Mouse (Mus musculus) stomach, embryonic 14.5 days (tissue): ENCODE measurements around the gene Gm12248. TPM values are rescaled to one million over a fixed set of nuclear protein-coding genes. Genes with fewer than 3 reads are reported as not detected.

Source experiments
- ATAC-seq: fragments of 200-750 bp; cut with Nextera tagmentation; 2 replicates; pipeline ENCODE4 v1.8.0; 2017; ENCODE audit warnings: low read depth, moderate TSS enrichment; ENCODE audit not compliant: insufficient number of reproducible peaks, insufficient read depth, low FRiP score
- H3K27ac ChIP-seq: fragments of 300-500 bp; sonication (generic); 2 replicates; pipeline ENCODE4 v1.5.1; 2014; ENCODE audit warnings: mild to moderate bottlenecking, low read length, moderate library complexity, mixed read lengths
- H3K27me3 ChIP-seq: fragments of 300-500 bp; sonication (generic); 2 replicates; pipeline ENCODE4 v1.6.1; 2014; ENCODE audit warnings: low read length, control low read depth, mixed read lengths; ENCODE audit not compliant: control insufficient read depth, insufficient read depth
- H3K36me3 ChIP-seq: fragments of 300-500 bp; sonication (generic); 2 replicates; pipeline ENCODE4 v1.6.1; 2014; ENCODE audit warnings: mild to moderate bottlenecking, control low read depth, low read length, moderate library complexity, mixed read lengths; ENCODE audit not compliant: control insufficient read depth, insufficient read depth
- H3K4me1 ChIP-seq: fragments of 300-500 bp; sonication (generic); 2 replicates; pipeline ENCODE4 v1.6.1; 2014; ENCODE audit warnings: low read length, control low read depth, mixed read lengths; ENCODE audit not compliant: control insufficient read depth, insufficient read depth
- H3K4me2 ChIP-seq: fragments of 300-500 bp; sonication (generic); replicated peaks from 2 replicates; pipeline ENCODE4 v1.6.1; 2014; ENCODE audit warnings: low read depth, low read length, control low read depth
- H3K4me3 ChIP-seq: fragments of 300-500 bp; sonication (generic); 2 replicates; pipeline ENCODE4 v1.5.1; 2014; ENCODE audit warnings: low read depth, low read length, control low read depth
- H3K9ac ChIP-seq: fragments of 300-500 bp; sonication (generic); replicated peaks from 2 replicates; pipeline ENCODE4 v1.6.1; 2014; ENCODE audit warnings: low read depth, mild to moderate bottlenecking, control low read depth, low read length, moderate library complexity, mixed read lengths
- H3K9me3 ChIP-seq: fragments of 300-500 bp; sonication (generic); 2 replicates; pipeline ENCODE4 v1.6.1; 2016; ENCODE audit warnings: low read depth, low read length, control low read depth; ENCODE audit not compliant: control insufficient read depth
- WGBS: fragments of 180-500 bp; shearing (Covaris S2); extraction: QIAGEN DNeasy Blood & Tissue Kit; methylation state at CpG from one replicate; pipeline ENCODE4 v1.1.7; 2014; 5-methylcytosine and 5-hydroxymethylcytosine counted together
- polyA plus RNA-seq: library from polyadenylated mRNA; unstranded; fragments of >200 nt; fragmentation: Nextera tagmentation; extraction: Ambion mirVana; gene quantifications from 2 replicates; pipeline ENCODE4 v1.2.1, GENCODE M21; 2014

The Gm12248 gene
- polyA plus RNA-seq, 1 experiment from 2014 or later: not detected

GRCm38 (mm10) chr11:58126397-58127160 lies 33.6 kb upstream of the Gm12248 start:
- WGBS: 66% methylated on average over 7 of the region's 7 CpGs
- Histone ChIP-seq H3K9ac (no peak overlapping the region), H3K4me1 (no peaks in the 10 kb centered on the region), H3K27ac (no peak overlapping the region), H3K4me2 (no peak overlapping the region), H3K9me3 (no peaks in the 10 kb centered on the region), H3K27me3 (no peaks in the 10 kb centered on the region), H3K4me3 (no peak overlapping the region), H3K36me3 (peaks cover 65% of the 10 kb centered on the region)
- ATAC-seq: no peak

- Histone ChIP-seq H3K4me2 (no peak overlapping the region), H3K36me3 (peaks cover 74% of the 10 kb centered on the region), H3K9me3 (no peaks in the 10 kb centered on the region), H3K9ac (no peak overlapping the region), H3K4me1 (no peaks in the 10 kb centered on the region), H3K27me3 (no peaks in the 10 kb centered on the region), H3K27ac (no peak overlapping the region), H3K4me3 (no peak overlapping the region)
- 80% methylated on average over 11 of the region's 11 CpGs for WGBS
- no peak for ATAC-seq
These were observed 32.1 kb upstream of the Gm12248 start for GRCm38 (mm10) chr11:58125021-58125420.

GRCm38 (mm10) chr11:58123711-58124110 lies 30.8 kb upstream of the Gm12248 start:
- Histone ChIP-seq H3K36me3 (peaks cover 71% of the 10 kb centered on the region), H3K9ac (no peak overlapping the region), H3K27me3 (no peaks in the 10 kb centered on the region), H3K27ac (no peak overlapping the region), H3K4me1 (no peaks in the 10 kb centered on the region), H3K9me3 (no peaks in the 10 kb centered on the region), H3K4me2 (no peak overlapping the region), H3K4me3 (no peak overlapping the region)
- 86% methylated on average over 2 of the region's 2 CpGs for WGBS
- ATAC-seq: no peak

GRCm38 (mm10) chr11:58121351-58121750 lies 28.4 kb upstream of the Gm12248 start:
- Histone ChIP-seq H3K36me3 (peaks cover 76% of the 10 kb centered on the region), H3K27me3 (no peaks in the 10 kb centered on the region), H3K4me3 (no peak overlapping the region), H3K4me1 (no peaks in the 10 kb centered on the region), H3K27ac (no peak overlapping the region), H3K9ac (no peak overlapping the region), H3K9me3 (no peaks in the 10 kb centered on the region), H3K4me2 (no peak overlapping the region)
- no peak for ATAC-seq
- 92% methylated on average over 9 of the region's 9 CpGs for WGBS

- no peak overlapping the region for H3K4me3 ChIP-seq
- H3K9me3 ChIP-seq: no peaks in the 10 kb centered on the region
- H3K36me3 ChIP-seq: peaks cover 78% of the 10 kb centered on the region
- no peak overlapping the region for H3K27ac ChIP-seq
- H3K27me3 ChIP-seq: no peaks in the 10 kb centered on the region
- H3K4me1 ChIP-seq: no peaks in the 10 kb centered on the region
- ATAC-seq: no peak
- no peak overlapping the region for H3K4me2 ChIP-seq
- WGBS: 82% methylated on average over 3 of the region's 3 CpGs
- no peak overlapping the region for H3K9ac ChIP-seq
These were observed 27.7 kb upstream of the Gm12248 start for GRCm38 (mm10) chr11:58120655-58121054.

GRCm38 (mm10) chr11:58117044-58117652 lies 24.2 kb upstream of the Gm12248 start:
- Histone ChIP-seq H3K4me1 (no peaks in the 10 kb centered on the region), H3K9ac (no peak overlapping the region), H3K27ac (no peak overlapping the region), H3K4me2 (no peak overlapping the region), H3K9me3 (no peaks in the 10 kb centered on the region), H3K27me3 (no peaks in the 10 kb centered on the region), H3K4me3 (no peak overlapping the region), H3K36me3 (peaks cover 83% of the 10 kb centered on the region)
- ATAC-seq: no peak
- 89% methylated on average over 10 of the region's 10 CpGs for WGBS

GRCm38 (mm10) chr11:58116560-58116959 lies 23.6 kb upstream of the Gm12248 start:
- no peaks in the 10 kb centered on the region for H3K27me3 ChIP-seq
- no peak overlapping the region for H3K4me3 ChIP-seq
- H3K27ac ChIP-seq: no peak overlapping the region
- H3K36me3 ChIP-seq: peaks cover 83% of the 10 kb centered on the region
- ATAC-seq: no peak
- WGBS: 81% methylated on average over 1 of the region's 1 CpGs
- H3K9ac ChIP-seq: no peak overlapping the region
- H3K9me3 ChIP-seq: no peaks in the 10 kb centered on the region
- H3K4me1 ChIP-seq: no peaks in the 10 kb centered on the region
- no peak overlapping the region for H3K4me2 ChIP-seq

- H3K27me3 ChIP-seq: no peaks in the 10 kb centered on the region
- no peaks in the 10 kb centered on the region for H3K9me3 ChIP-seq
- no peak overlapping the region for H3K4me2 ChIP-seq
- 85% methylated on average over 4 of the region's 4 CpGs for WGBS
- no peak overlapping the region for H3K4me3 ChIP-seq
- peaks cover 7% of the 10 kb centered on the region; the same call in 1 of the 2 replicates for H3K4me1 ChIP-seq
- no peak overlapping the region for H3K27ac ChIP-seq
- H3K9ac ChIP-seq: no peak overlapping the region
- H3K36me3 ChIP-seq: peaks cover 25% of the 10 kb centered on the region
- no peak for ATAC-seq
These were observed 14.9 kb upstream of the Gm12248 start for GRCm38 (mm10) chr11:58107664-58108337.
